Mouse (Mus musculus): ENCODE results near the gene Serpinb11. TPM values are rescaled to one million over a fixed set of nuclear protein-coding genes. Genes with fewer than 3 reads are reported as not detected.

The Serpinb11 gene
- not detected for total RNA-seq (2021)
- not detected in 2 replicates for polyA plus RNA-seq (2012; rRNA removed)
- long read RNA-seq = 0 reads

DNA sequence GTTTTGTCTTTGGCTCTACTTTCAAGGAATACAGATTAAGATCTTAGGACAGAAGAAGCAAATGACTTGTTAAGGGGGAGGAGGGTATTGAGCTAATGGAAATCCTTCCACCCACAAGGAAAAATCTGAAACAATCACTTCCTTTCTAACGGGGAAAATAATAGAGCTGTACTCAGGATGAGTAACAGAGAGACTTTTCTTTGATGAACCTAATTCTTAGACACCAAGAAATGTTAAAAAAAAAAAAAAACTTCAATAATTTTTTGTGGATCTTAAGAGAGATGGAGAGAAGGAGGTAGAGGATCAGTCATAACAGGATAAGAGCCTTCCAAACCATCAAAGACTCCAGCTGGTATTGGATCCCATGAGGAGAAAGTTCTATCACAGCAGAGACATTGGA, at the start of gene Serpinb11:
Serpinb11 (plus strand) TSS at position 301 of the 400 bp plus-strand sequence.
- DNase-seq = no peak

DNA sequence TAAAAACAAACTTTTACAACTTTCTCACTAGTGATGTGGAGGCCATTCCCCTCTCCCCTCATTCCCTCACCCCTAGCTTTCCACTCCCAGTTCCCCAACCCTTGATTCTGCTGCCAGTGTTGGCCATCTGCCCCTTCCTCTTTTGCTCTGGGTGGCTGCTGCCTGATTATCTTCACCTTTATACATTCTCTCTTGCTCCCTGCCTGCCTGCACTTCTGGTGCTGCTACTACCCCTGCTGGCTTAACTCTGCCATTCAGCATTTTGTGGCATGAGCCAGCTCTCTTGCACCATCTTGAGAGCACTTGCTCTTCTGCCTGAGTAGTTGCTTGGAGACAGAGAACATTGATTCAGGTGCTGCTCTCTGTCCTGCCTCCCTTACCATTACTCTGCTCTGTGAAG, 15.0 kb upstream of the Serpinb11 start:
- DNase-seq = no peak

DNA sequence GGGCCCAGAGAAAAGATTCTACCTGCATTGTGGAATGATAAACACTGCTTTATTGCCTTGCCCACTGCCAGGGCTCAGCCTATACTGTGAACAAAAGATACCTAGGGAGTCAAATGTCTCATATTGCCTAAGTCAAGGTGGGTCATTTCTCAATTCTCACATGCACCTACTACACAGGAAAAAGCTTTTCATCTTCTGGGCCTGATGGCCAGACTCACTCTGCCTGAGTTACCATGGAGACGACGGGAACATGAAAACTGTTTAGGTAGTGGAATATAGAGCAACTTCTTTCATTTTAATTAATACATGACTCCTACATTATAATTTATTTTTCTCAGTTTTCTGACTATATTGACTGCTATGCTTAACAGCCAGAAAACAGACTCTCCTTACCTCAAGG, 14.2 kb upstream of the Serpinb11 start:
- DNase-seq = no peak

DNA sequence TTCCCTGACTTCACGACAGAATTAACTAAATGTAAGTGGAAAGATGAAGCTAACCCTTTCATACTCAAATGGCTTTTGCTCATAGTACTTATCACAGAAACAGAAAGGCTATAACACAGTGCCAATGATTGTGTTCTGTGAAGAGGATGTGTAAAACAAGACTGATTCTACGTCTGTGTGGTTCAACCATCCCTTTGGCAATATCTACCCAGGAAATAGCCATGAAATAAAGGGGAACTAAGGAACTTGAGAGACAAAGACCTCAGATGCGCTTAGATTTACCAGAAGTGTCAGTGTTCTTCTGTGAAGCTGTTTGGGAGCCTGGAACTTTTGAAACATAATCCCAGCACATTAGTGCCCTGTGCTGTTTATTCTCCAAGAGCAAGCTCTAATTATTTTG, 10.6 kb upstream of the Serpinb11 start:
- DNase-seq = no peak

DNA sequence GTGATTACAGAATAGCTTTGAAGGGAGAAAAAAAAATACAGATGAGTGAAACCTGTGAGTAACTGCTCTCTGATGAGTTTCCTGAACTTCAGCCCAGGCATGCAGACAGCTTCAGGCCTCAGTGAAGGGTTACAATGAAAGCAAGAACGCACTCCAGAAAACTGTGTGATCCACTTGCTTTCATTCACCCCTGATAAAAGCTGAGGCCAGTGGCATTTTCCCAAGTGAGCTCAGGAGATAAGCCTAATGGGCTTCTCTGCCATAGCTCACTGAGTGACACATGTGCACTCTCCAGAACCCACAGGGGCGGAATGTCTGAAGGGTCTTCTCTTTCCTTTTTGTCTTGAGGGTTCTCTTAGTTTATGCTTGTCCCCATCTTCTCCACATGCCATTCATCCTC, 9.9 kb upstream of the Serpinb11 start:
- no peak for DNase-seq

DNA sequence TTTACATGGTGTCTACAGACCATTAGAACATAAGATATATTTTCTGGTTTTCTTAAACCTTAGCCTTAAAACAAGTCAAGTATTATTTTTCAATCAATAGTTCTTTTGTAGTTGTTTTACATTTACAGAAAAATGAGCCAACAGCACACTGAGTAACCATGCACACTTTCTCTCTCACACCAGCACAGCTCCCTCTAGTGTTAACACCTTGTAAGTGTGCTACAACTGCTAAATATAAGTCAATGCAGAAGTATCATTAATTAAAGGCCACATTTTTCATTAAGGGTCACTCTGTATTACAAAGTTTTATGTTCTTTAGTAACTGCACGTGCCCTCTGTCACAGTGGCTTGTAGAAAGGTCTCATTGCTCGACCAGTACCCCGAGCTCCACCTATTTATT, 8.0 kb upstream of the Serpinb11 start:
- DNase-seq = no peak

DNA sequence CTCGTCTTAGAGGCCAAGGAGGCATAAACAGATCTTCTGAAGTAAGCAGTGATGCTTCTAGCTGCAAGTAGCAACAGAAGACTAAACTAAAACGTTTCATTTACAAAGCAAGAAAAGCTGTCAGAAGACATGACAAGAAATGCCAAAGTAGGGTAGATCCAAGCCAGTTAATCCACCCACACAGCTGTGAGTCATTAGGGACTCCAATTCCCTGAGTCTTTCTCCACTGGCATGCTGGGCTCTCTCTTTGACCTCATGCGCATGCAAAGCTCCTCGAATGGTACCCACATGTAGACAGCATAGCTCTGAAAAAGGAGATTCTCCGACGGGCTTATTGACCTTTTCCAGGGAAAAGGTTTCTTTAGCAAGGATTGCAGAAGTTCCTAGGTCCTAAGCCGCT, 5.0 kb downstream of the Serpinb11 start:
- no peak for DNase-seq

DNA sequence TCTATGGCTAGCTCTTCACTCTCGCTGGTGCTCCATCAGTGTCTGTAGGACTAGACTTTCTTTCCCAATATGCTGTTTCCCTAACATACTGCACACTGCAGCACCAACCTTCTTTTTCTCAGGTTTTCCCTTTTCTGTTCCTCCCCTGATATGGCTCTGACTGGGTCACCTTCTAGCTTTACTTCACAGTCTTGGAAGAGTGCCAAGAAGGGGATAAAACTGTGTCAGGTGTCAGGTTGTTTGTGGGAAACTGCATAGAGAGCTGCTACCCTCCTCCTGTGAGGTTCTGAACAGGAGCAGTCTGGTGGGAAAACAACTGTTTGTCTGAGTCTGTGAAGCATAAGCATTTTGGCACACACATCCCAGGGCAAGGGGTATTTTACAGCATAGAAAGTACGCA, 7.9 kb downstream of the Serpinb11 start:
- DNase-seq = no peak

DNA sequence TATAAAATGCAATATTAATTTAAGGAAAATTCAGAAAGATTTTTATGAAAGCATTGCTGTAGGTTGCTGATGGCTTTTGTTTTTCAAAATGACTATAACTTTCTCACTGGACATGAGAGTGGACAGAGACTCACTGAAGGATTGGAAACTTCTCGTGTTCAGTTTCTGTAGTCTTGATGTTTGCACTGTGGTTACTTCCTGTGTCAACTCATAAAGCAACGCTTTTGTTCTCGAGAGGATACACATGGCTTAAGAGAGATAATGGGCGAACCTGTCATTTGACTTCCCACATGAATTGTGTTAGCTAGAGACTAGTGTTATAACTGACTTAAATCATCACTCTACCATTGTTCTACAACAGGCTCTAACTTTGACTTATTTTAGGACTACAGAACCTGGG, 16.0 kb downstream of the Serpinb11 start:
- no peak for DNase-seq

DNA sequence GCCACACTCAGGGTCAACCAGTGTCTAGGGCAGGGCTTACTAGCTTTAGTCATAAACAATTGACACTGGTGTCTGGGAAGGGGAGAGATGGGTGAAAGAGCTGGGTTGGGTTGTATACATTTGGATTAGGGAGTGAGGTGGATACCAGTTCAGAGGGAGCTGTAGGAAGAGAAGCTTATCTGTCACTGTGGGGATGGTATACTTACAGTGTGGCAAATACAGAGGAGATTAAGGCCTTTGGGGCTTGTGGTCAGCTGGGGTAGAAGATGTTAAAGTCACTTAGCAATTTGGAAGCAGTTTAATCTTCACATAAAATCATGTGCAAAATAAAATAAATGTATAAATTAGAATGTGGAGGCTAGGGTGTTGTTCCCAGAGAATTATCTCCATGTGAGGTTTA, 17.4 kb downstream of the Serpinb11 start:
- DNase-seq = no peak

DNA sequence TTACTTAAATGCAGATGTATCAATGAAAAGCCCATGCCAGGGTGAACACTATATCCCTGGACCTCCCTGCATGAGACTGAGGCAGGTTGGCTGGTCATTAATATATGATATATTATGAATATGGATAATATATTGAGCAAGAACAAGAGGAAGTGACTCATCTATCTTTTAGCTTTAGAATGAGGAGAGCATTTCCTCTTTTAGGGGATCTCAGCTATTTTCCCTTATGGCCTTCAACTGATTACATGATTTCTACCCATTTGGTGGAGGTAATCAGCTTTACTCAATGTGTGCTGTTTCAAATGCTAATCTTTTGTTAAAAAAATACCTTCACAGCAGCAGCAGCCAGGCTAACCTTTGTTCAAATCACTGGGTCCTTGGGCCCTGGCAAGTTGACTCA, 20.5 kb downstream of the Serpinb11 start:
- DNase-seq = no peak

DNA sequence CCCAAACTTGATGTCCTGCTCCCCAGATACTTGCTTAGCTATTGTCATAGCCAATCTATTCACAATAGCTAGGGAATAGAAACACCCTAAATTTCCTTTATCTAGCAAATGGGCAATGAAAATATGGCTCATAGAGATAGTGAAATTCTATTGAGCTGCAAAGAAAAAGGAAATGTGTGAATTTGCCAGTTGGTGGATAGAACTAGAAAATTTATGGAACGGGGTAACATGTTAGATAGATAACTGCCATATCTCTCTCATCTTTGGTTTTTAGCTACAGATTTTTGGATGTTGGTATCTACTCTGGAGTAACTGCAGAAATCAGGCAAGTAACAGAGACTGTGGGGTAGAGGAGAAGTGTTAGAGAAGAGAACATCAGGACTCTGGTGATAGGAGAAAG, 21.4 kb downstream of the Serpinb11 start:
- no peak for DNase-seq

DNA sequence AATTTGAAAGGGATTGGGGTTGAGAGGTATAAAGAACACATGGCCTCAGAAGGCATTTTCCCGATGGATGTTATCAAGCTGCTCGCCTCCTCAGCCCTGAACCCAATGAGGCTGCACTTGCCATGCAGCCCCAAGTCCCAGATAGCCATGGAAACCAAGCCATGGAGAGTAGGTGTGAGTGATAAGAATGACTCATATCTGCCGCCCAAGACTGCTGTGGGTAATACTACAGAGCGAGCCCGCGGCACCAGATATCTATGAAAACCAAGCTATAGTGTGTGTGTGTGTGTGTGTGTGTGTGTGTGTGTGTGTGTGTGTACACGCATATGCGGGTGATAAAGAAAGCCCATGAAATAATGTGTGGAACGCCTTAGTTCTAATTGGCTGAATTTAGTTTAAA, 23.5 kb downstream of the Serpinb11 start:
- DNase-seq = no peak

DNA sequence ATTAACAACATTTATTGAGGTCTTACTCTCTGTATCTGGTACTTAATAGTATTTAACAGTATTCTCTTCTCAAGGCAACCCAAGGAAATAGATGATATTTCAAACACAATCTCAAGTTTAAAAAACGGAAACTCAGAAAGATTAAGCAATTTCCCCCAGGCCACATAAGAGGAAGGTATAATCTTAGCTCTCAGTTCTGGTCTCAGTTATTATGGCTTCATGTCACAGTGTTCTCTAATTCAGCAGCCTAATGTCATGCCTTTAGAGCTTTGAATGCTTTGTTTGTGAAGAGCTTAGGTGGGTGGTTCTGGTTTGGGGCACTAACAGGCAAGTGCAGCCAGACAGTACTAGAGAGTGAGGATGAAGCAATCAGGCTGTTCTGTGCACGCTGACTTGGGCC, 28.8 kb downstream of the Serpinb11 start:
- DNase-seq = no peak

DNA sequence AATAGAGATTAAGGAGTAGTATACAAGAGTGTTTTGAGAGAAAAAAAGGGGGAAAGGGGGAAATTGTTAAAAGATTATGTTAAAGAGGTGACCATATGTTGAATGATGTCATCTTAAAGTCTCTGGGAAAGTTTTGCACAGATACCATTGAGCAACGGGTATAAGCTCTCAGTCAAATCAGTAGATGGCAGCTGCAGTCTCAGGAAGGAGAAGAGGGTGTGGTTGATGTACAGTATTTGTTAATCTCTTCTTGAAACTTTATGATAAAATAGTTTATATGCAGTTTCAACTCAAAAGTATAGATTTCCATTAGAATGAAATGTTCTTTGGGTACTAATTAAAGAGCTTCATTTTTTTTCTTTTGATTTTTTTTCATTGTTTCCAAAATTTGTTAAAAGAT, 36.5 kb downstream of the Serpinb11 start:
- no peak for DNase-seq

DNA sequence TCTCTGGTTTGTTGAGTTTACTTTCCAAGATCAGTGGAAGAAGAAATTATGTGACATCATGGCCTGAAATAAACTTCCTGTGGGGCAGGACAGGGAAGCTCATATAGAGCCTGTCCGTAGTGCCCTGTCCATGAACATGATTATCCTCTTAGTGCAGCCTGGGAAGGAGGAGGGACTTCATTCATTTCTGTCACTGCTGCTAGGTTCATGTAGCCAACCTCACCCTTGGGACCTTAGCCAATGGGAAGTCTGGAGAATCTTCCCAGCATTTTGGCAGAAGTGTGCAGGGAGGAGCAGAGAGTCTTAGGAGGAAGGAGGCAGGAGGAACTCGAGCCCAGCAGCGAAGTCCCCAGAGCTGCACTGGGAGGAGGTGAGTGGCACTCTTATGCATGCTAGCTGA, 38.4 kb downstream of the Serpinb11 start, which contains the start of gene Serpinb7:
Serpinb7 (plus strand) TSS at position 301 of the 400 bp plus-strand sequence.
- DNase-seq = no peak

DNA sequence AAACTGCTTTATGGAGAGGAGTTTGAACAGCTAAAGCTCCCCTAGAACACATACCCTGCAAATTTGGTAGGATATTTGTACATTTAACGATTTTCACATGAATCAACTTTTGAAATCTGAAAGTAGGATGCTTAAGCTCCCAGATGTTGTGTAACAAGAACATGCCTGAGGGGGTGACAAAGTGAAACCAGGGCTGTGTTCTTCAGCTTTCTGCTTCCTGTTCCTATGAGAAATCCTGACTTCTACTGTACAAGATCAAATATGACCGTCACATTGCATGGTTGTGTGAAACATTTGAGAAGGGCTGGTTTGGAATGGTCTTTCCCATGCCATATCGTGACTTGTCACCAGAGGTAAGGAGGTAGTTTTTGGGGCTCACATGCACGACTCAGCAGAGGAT, 41.1 kb downstream of the Serpinb11 start:
- DNase-seq = no peak

DNA sequence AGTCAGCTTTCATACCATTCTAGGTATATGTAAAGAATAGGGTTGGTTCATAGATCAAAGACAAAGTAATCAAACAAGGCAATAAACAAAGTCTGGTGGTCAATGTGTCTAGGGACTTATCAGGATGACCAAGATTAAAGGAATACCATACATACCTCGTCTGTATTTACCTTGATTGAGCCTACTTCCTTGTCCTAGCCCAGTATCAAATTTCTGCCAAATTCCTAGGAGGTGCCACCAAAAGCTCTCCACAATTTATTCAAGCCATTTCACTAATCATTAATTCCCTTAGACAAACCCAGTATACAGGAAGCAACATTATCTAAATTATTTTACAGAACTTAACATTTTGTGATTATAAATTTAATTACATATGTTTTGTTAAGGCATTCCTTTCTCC, 53.7 kb downstream of the Serpinb11 start:
- no peak for DNase-seq

DNA sequence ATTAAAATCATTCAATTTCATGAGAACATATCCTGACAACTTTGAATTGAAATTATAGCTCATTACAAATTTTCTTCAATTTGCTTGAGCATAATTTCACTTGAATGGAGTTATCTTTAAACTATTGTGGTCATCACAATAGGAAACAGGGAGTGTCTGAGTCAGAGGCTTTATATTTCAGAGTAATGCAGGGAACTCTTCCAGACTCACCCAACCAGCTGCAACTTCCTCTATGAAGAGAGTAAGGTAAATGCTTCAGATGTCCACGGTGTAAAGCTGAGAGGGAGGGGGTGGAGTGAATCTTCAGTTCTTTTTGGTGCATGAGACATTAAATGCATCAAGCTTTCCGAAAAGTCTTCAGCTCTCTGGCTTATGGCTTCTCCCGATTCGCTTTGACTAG, 61.5 kb downstream of the Serpinb11 start:
- no peak for DNase-seq

Other genes with a start within 250 kb of the Serpinb11 start
- gene Serpinb3b, start 82.8 kb upstream of the Serpinb11 start, total RNA-seq (2021) = not detected
- gene Serpinb3b, start 82.8 kb upstream of the Serpinb11 start, polyA plus RNA-seq (2012; rRNA removed) = not detected in 2 replicates
- gene Serpinb3c, start 82.8 kb upstream of the Serpinb11 start, total RNA-seq (2021) = not detected
- not detected in 2 replicates for gene Serpinb3c, start 82.8 kb upstream of the Serpinb11 start, polyA plus RNA-seq (2012; rRNA removed)
- not detected for gene Serpinb7, start 38.5 kb downstream of the Serpinb11 start, total RNA-seq (2021)
- gene Serpinb7, start 38.5 kb downstream of the Serpinb11 start, polyA plus RNA-seq (2012; rRNA removed) = not detected in 2 replicates
- gene Serpinb2, start 150.2 kb downstream of the Serpinb11 start, total RNA-seq (2021) = under 1 TPM; 0.41 to 0.72 TPM
- gene Serpinb2, start 150.2 kb downstream of the Serpinb11 start, polyA plus RNA-seq (2012; rRNA removed) = not detected in 2 replicates
- gene Serpinb8, start 228.8 kb downstream of the Serpinb11 start, total RNA-seq (2021) = 1 to 10 TPM; 2.9 to 5.3 TPM
- 0.35 and 0.48 TPM in 2 replicates for gene Serpinb8, start 228.8 kb downstream of the Serpinb11 start, polyA plus RNA-seq (2012; rRNA removed)

Measured in adrenal gland, adult 2 months (tissue).